Mouse (Mus musculus): ENCODE measurements around the gene Dnajb12. TPM values are rescaled to one million over a fixed set of nuclear protein-coding genes. Genes with fewer than 3 reads are reported as not detected.

Dnajb12 gene
- polyA plus RNA-seq, 1 experiment = 44.6 TPM

DNA sequence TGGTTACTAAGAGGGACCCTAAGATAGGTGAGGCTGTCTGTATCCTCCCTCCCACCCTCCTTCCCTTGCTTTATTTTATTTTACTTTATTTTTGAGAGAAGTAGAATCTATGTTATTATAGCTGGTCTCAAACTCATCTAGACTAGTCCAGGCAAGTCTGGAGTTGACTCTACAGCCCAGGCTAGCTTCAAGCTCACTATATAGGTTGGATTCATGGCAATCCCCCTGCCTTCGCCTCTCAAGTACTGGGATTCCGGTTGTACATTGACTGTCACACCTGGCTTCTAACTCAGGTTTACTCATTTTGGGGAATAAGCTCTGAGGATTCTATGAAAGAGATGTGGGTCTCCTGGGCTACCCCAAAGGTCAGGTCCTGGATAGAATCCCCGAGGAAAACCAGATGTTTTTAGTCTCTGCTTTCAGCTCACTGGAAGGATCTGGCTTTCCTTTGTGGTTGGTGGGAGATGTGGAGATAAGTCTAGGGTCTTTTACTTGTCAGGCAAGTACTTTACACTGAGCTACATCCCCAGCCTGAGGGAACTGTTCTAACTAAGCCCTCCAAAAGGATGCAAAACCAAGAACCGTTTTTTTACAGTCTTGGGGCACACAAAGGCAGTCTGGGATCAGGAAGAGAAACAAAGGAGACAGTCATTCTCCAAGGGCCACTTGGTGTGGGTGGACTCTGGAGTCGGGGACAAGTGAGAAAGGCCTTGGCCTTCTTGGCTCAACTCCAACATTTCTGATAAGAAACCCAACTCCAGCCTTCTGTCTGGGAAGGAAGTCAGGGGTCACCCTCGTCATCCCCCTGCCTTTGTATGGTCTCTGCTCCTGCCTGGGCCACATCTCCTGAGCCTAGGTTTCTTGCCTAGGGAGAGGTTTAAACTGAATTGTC is 69.3 kb downstream of the Dnajb12 start:
- TF ChIP-seq CTCF (IDR thresholded peaks at IDR 0.05; ENCODE audit: borderline replicate concordance, control insufficient read depth, extremely low read depth, insufficient read depth, low read length, poor library complexity) = no peak
- TF ChIP-seq POLR2A (IDR thresholded peaks at IDR 0.05; ENCODE audit: control insufficient read depth, extremely low read depth, insufficient read depth, low read length, poor library complexity) = no peak
- DNase-seq = no peak
- H3K4me1 ChIP-seq (replicated peaks; ENCODE audit: control insufficient read depth, insufficient read depth, low read length) = peaks cover 19% of the 10 kb centered on the region
- no peaks in the 10 kb centered on the region for H3K27me3 ChIP-seq (ENCODE audit: control insufficient read depth, insufficient read depth, low read length)
- no peak overlapping the region for H3K4me3 ChIP-seq (ENCODE audit: control insufficient read depth, insufficient read depth, low read length)
- 70% methylated on average over 6 of the region's 6 CpGs for WGBS
- H3K27ac ChIP-seq (ENCODE audit: control insufficient read depth, insufficient read depth, low read length) = no peak overlapping the region
- H3K36me3 ChIP-seq (ENCODE audit: control insufficient read depth, insufficient read depth, low read length) = peaks cover 12% of the 10 kb centered on the region

Other genes with a start within 250 kb of the Dnajb12 start
- 53.8 and 57.5 TPM in 2 replicates for gene Micu1, start 177.1 kb upstream of the Dnajb12 start, polyA plus RNA-seq (2012; rRNA removed)
- gene Ddit4, start 72.3 kb downstream of the Dnajb12 start, polyA plus RNA-seq (2012; rRNA removed) = 157 and 190 TPM in 2 replicates
- 24.2 and 26.2 TPM in 2 replicates for gene Ascc1, start 123.2 kb downstream of the Dnajb12 start, polyA plus RNA-seq (2012; rRNA removed)
- 108 and 136 TPM in 2 replicates for gene Anapc16, start 123.6 kb downstream of the Dnajb12 start, polyA plus RNA-seq (2012; rRNA removed)
- 17.7 and 19.8 TPM in 2 replicates for gene Spock2, start 226.7 kb downstream of the Dnajb12 start, polyA plus RNA-seq (2012; rRNA removed)